Comparison of ENCODE assay signal across 8 mouse cellular contexts in the genomic region with DNA sequence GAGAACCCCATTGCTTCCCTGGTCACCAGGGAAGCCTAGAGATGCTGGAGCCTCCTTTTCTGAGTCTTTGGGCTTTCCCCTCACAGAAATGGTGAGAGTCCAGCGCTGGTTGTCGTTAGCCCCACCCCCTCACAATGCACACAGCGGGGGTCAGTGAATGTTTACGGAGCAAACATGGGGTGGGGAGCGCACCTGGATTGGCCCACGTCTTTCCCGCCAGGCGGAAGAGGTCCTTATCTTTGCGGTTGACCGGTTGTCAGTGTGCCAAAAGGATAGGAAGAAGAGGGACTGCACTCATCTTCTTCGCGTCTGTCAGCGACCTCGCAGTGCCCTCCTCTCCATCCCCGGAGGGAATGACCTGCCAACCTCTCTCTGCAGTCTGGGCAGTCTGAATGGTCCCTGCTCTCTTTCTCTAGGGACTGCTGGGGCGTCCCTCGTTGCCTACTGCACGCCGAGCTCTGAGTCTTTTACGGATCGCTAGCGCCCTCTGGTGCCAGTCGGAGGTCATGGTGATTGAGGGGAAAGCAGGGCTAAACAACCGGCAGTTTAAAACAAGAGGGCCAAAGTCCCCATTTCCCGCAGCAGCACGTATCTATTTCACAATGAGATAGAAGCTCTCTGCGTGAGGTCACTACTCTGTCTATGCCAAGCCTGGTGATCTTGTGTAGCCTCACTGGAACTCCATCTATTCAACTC. TPM values are rescaled to one million over a fixed set of nuclear protein-coding genes. Genes with fewer than 3 reads are reported as not detected.
DNase-seq lines count a peak whose midpoint lies in the region; ATAC-seq and TF ChIP-seq lines count a peak whose summit lies in the region.

No protein-coding gene starts in this region.

- peaks cover 65% of the 10 kb centered on the region for H3K27me3 ChIP-seq in erythroblast, embryonic 14.5 days (ENCODE audit: control insufficient read depth)
- peaks cover 97% of the 10 kb centered on the region for H3K27me3 ChIP-seq in heart, embryonic 13.5 days (replicated peaks)
- H3K27me3 ChIP-seq in kidney, postnatal 0 days (ENCODE audit: insufficient read depth, low read length), result peaks cover 43% of the 10 kb centered on the region
- peaks cover 92% of the 10 kb centered on the region for H3K27me3 ChIP-seq in liver, embryonic 12.5 days (replicated peaks)
- H3K27me3 ChIP-seq in stomach, embryonic 14.5 days (ENCODE audit: control insufficient read depth, insufficient read depth, low read length), result peaks cover 41% of the 10 kb centered on the region

- WGBS in heart, embryonic 13.5 days, result 1% methylated on average over 27 of the region's 27 CpGs
- 3% methylated on average over 27 of the region's 27 CpGs for WGBS in kidney, postnatal 0 days
- 2% methylated on average over 27 of the region's 27 CpGs for WGBS in liver, embryonic 12.5 days (ENCODE audit: insufficient replicate concordance)
- under 1% methylated on average over 27 of the region's 27 CpGs for WGBS in stomach, embryonic 14.5 days

- ATAC-seq in heart, embryonic 13.5 days (ENCODE audit: extremely low read depth, insufficient number of reproducible peaks, low FRiP score, low TSS enrichment), result no peak
- ATAC-seq in kidney, postnatal 0 days (replicated peaks; ENCODE audit: low FRiP score, low read depth), result no peak; the same call in 1 of the 2 replicates
- peak; percentile 56 for ATAC-seq in liver, embryonic 12.5 days
- peak; percentile 57; the same call in 1 of the 2 replicates for ATAC-seq in stomach, embryonic 14.5 days (ENCODE audit: insufficient number of reproducible peaks, insufficient read depth, low FRiP score, low read depth)

- no peaks in the 10 kb centered on the region for H3K36me3 ChIP-seq in erythroblast, embryonic 14.5 days (ENCODE audit: control insufficient read depth)
- no peaks in the 10 kb centered on the region for H3K36me3 ChIP-seq in heart, embryonic 13.5 days
- H3K36me3 ChIP-seq in kidney, postnatal 0 days (ENCODE audit: insufficient read depth, low read length), result no peaks in the 10 kb centered on the region
- H3K36me3 ChIP-seq in liver, embryonic 12.5 days, result no peaks in the 10 kb centered on the region
- H3K36me3 ChIP-seq in stomach, embryonic 14.5 days (ENCODE audit: control insufficient read depth, insufficient read depth, low read length), result no peaks in the 10 kb centered on the region; the same call in 1 of the 2 replicates

- H3K4me1 ChIP-seq in erythroblast, embryonic 14.5 days (ENCODE audit: control insufficient read depth), result peaks cover 11% of the 10 kb centered on the region
- H3K4me1 ChIP-seq in heart, embryonic 13.5 days, result peaks cover 27% of the 10 kb centered on the region
- H3K4me1 ChIP-seq in kidney, postnatal 0 days (replicated peaks; ENCODE audit: insufficient read depth, low read length), result peaks cover 3% of the 10 kb centered on the region; the same call in 1 of the 2 replicates
- H3K4me1 ChIP-seq in liver, embryonic 12.5 days, result peaks cover 38% of the 10 kb centered on the region
- H3K4me1 ChIP-seq in stomach, embryonic 14.5 days (ENCODE audit: control insufficient read depth, insufficient read depth, low read length), result peaks cover 15% of the 10 kb centered on the region

- H3K9me3 ChIP-seq in erythroblast, embryonic 14.5 days (ENCODE audit: control insufficient read depth, low read length), result peaks cover 6% of the 10 kb centered on the region; the same call in 1 of the 2 replicates
- H3K9me3 ChIP-seq in heart, embryonic 13.5 days, result no peaks in the 10 kb centered on the region
- no peaks in the 10 kb centered on the region for H3K9me3 ChIP-seq in kidney, postnatal 0 days (replicated peaks; ENCODE audit: low read length)
- no peaks in the 10 kb centered on the region for H3K9me3 ChIP-seq in liver, embryonic 12.5 days (replicated peaks)
- H3K9me3 ChIP-seq in stomach, embryonic 14.5 days (ENCODE audit: control insufficient read depth, low read depth, low read length), result no peaks in the 10 kb centered on the region

- TF ChIP-seq POLR2A in brain, embryonic 14.5 days (IDR thresholded peaks at IDR 0.05; ENCODE audit: borderline replicate concordance, extremely low read depth, insufficient read depth, insufficient read length, poor library complexity, severe bottlenecking), result no peak

- peak; percentile 77 for DNase-seq in CD4-positive helper T cell, adult 2 months (ENCODE audit: low read depth, low spot score)
- peak; percentile 88 for DNase-seq in brain, embryonic 14.5 days (ENCODE audit: low read depth)
- DNase-seq in kidney, postnatal 0 days (ENCODE audit: low spot score), result peak; percentile 93
- peak; percentile 77 to 81 for DNase-seq in natural killer cell, adult 2 months (ENCODE audit: low spot score in 2 of 2)

- peak overlapping the region; percentile 33 for H3K4me3 ChIP-seq in erythroblast, embryonic 14.5 days (replicated peaks)
- peak overlapping the region; percentile 20 for H3K4me3 ChIP-seq in heart, embryonic 13.5 days
- H3K4me3 ChIP-seq in kidney, postnatal 0 days (replicated peaks; ENCODE audit: low read depth, low read length), result no peak overlapping the region
- H3K4me3 ChIP-seq in liver, embryonic 12.5 days, result peak overlapping the region; percentile 35
- peak overlapping the region; percentile 13; the same call in 1 of the 2 replicates for H3K4me3 ChIP-seq in stomach, embryonic 14.5 days (ENCODE audit: low read depth, low read length)

- TF ChIP-seq CTCF in brain, embryonic 14.5 days (IDR thresholded peaks at IDR 0.05; ENCODE audit: borderline replicate concordance, extremely low read depth, insufficient read depth, insufficient read length), result peak; percentile 98
- TF ChIP-seq CTCF in kidney, postnatal 0 days (IDR thresholded peaks at IDR 0.05; ENCODE audit: low read depth), result peak; percentile 95

- peak overlapping the region; percentile 61 for H3K4me2 ChIP-seq in heart, embryonic 13.5 days
- peak overlapping the region; percentile 44 for H3K4me2 ChIP-seq in kidney, postnatal 0 days (ENCODE audit: low read length)
- H3K4me2 ChIP-seq in liver, embryonic 12.5 days, result peak overlapping the region; percentile 62
- peak overlapping the region; percentile 39 for H3K4me2 ChIP-seq in stomach, embryonic 14.5 days (replicated peaks; ENCODE audit: low read depth, low read length)

- H3K9ac ChIP-seq in heart, embryonic 13.5 days, result no peak overlapping the region
- H3K9ac ChIP-seq in kidney, postnatal 0 days (ENCODE audit: low read depth, low read length), result no peak overlapping the region
- peak overlapping the region; percentile 22; the same call in 1 of the 2 replicates for H3K9ac ChIP-seq in liver, embryonic 12.5 days
- 0 out of 2 replicates have a peak overlapping the region, but pooled peaks have one; percentile 6 for H3K9ac ChIP-seq in stomach, embryonic 14.5 days (replicated peaks; ENCODE audit: low read depth, low read length)

- no peak overlapping the region for H3K27ac ChIP-seq in heart, embryonic 13.5 days (replicated peaks)
- H3K27ac ChIP-seq in kidney, postnatal 0 days, result no peak overlapping the region
- H3K27ac ChIP-seq in liver, embryonic 12.5 days, result no peak overlapping the region
- H3K27ac ChIP-seq in stomach, embryonic 14.5 days (ENCODE audit: low read length), result no peak overlapping the region

RNA-seq across cellular contexts. Expression of a gene that starts 4.7 kb away (rescaled TPM):
- polyA plus RNA-seq in brain, embryonic 14.5 days (2012; rRNA removed), result 19.9 and 22.5 TPM in 2 replicates
- 0.44 and 0.64 TPM in 2 replicates for polyA plus RNA-seq in erythroblast, embryonic 14.5 days (2012)
- polyA plus RNA-seq in heart, embryonic 13.5 days (2015; fragmentation: Nextera tagmentation; extraction: Ambion mirVana), result 4.4 and 6.1 TPM in 2 replicates
- 0.57 and 0.92 TPM in 2 replicates for polyA plus RNA-seq in kidney, postnatal 0 days (2015; fragmentation: Nextera tagmentation; extraction: Ambion mirVana)
- 40.8 and 44.2 TPM in 2 replicates for polyA plus RNA-seq in liver, embryonic 12.5 days (2016; fragmentation: Nextera tagmentation; extraction: Ambion mirVana)
- 1.1 and 1.5 TPM in 2 replicates for polyA plus RNA-seq in stomach, embryonic 14.5 days (2014; fragmentation: Nextera tagmentation; extraction: Ambion mirVana)

RNA-seq across cellular contexts. Expression of a gene that starts 8.7 kb away (rescaled TPM):
- polyA plus RNA-seq in brain, embryonic 14.5 days (2012; rRNA removed), result 89.4 and 112 TPM in 2 replicates
- polyA plus RNA-seq in erythroblast, embryonic 14.5 days (2012), result 0.02 TPM in 1 of 2 replicates, not detected in the other
- 1.4 and 1.8 TPM in 2 replicates for polyA plus RNA-seq in heart, embryonic 13.5 days (2015; fragmentation: Nextera tagmentation; extraction: Ambion mirVana)
- polyA plus RNA-seq in kidney, postnatal 0 days (2015; fragmentation: Nextera tagmentation; extraction: Ambion mirVana), result 1.3 and 2.0 TPM in 2 replicates
- 0.31 and 0.61 TPM in 2 replicates for polyA plus RNA-seq in liver, embryonic 12.5 days (2016; fragmentation: Nextera tagmentation; extraction: Ambion mirVana)
- polyA plus RNA-seq in stomach, embryonic 14.5 days (2014; fragmentation: Nextera tagmentation; extraction: Ambion mirVana), result 0.67 and 1.3 TPM in 2 replicates

RNA-seq across cellular contexts. Expression of a gene that starts 12.2 kb away (rescaled TPM):
- polyA plus RNA-seq in brain, embryonic 14.5 days (2012; rRNA removed), result 266 and 348 TPM in 2 replicates
- polyA plus RNA-seq in erythroblast, embryonic 14.5 days (2012), result 0.03 TPM in 1 of 2 replicates, not detected in the other
- polyA plus RNA-seq in heart, embryonic 13.5 days (2015; fragmentation: Nextera tagmentation; extraction: Ambion mirVana), result 8.8 TPM in 2 replicates
- 10.4 and 12.0 TPM in 2 replicates for polyA plus RNA-seq in kidney, postnatal 0 days (2015; fragmentation: Nextera tagmentation; extraction: Ambion mirVana)
- 2.6 and 2.8 TPM in 2 replicates for polyA plus RNA-seq in liver, embryonic 12.5 days (2016; fragmentation: Nextera tagmentation; extraction: Ambion mirVana)
- 17.1 and 18.9 TPM in 2 replicates for polyA plus RNA-seq in stomach, embryonic 14.5 days (2014; fragmentation: Nextera tagmentation; extraction: Ambion mirVana)

RNA-seq across cellular contexts. Expression of a gene that starts 27.0 kb away (rescaled TPM):
- polyA plus RNA-seq in brain, embryonic 14.5 days (2012; rRNA removed), result 1.3 and 1.9 TPM in 2 replicates
- polyA plus RNA-seq in erythroblast, embryonic 14.5 days (2012), result not detected in 2 replicates
- 0.42 and 1.1 TPM in 2 replicates for polyA plus RNA-seq in heart, embryonic 13.5 days (2015; fragmentation: Nextera tagmentation; extraction: Ambion mirVana)
- 0.23 and 0.32 TPM in 2 replicates for polyA plus RNA-seq in kidney, postnatal 0 days (2015; fragmentation: Nextera tagmentation; extraction: Ambion mirVana)
- 0.08 TPM in 1 of 2 replicates, not detected in the other for polyA plus RNA-seq in liver, embryonic 12.5 days (2016; fragmentation: Nextera tagmentation; extraction: Ambion mirVana)
- polyA plus RNA-seq in stomach, embryonic 14.5 days (2014; fragmentation: Nextera tagmentation; extraction: Ambion mirVana), result 0.53 and 1.1 TPM in 2 replicates

Comparison
In these comparisons a context has a peak if more than half of its experiments do, and no peak if none do; other contexts are left out.
1. ATAC-seq: peak in liver, embryonic 12.5 days (single experiment) and stomach, embryonic 14.5 days (single experiment); none in heart, embryonic 13.5 days (single experiment) and kidney, postnatal 0 days (single experiment).
2. H3K9ac ChIP-seq: peak in liver, embryonic 12.5 days (single experiment) and stomach, embryonic 14.5 days (single experiment); none in heart, embryonic 13.5 days (single experiment) and kidney, postnatal 0 days (single experiment).
3. RNA of a gene that starts 8.7 kb away (polyA plus RNA-seq): 89.4 to 112 TPM in brain, embryonic 14.5 days; 1.4 to 1.8 TPM in heart, embryonic 13.5 days, 1.3 to 2.0 TPM in kidney, postnatal 0 days, 0.67 to 1.3 TPM in stomach, embryonic 14.5 days, 0.31 to 0.61 TPM in liver, embryonic 12.5 days and 0.02 TPM in erythroblast, embryonic 14.5 days; every median in the first group is over 10 times any median in the second.
4. RNA of a gene that starts 12.2 kb away (polyA plus RNA-seq): 266 to 348 TPM in brain, embryonic 14.5 days; 17.1 to 18.9 TPM in stomach, embryonic 14.5 days, 10.4 to 12.0 TPM in kidney, postnatal 0 days, 8.8 TPM in heart, embryonic 13.5 days, 2.6 to 2.8 TPM in liver, embryonic 12.5 days and 0.03 TPM in erythroblast, embryonic 14.5 days; every median in the first group is over 10 times any median in the second.
5. Peak in every context shown above with its lines, with median percentiles within 50 percentile points of each other: DNase-seq and H3K4me2 ChIP-seq.